Mouse (Mus musculus): ENCODE measurements around the gene Inmt. TPM values are rescaled to one million over a fixed set of nuclear protein-coding genes. Genes with fewer than 3 reads are reported as not detected.

Gene Inmt
- polyA plus RNA-seq, 1 experiment from 2014 or later = 1.2 TPM

GRCm38 (mm10) chr6:55152226-55152625 lies 22.6 kb downstream of the Inmt start:
- Histone ChIP-seq H3K4me3 (ENCODE audit: low read depth, low read length) (no peak overlapping the region), H3K4me1 (replicated peaks; ENCODE audit: control insufficient read depth, insufficient read depth, low read length) (no peaks in the 10 kb centered on the region), H3K27me3 (ENCODE audit: control insufficient read depth, insufficient read depth, low read length) (no peaks in the 10 kb centered on the region), H3K9me3 (ENCODE audit: control insufficient read depth, low read length) (no peaks in the 10 kb centered on the region), H3K4me2 (ENCODE audit: low read depth, low read length, severe bottlenecking) (no peak overlapping the region), H3K36me3 (ENCODE audit: control insufficient read depth, insufficient read depth, low read length) (no peaks in the 10 kb centered on the region), H3K9ac (ENCODE audit: low read length) (no peak overlapping the region), H3K27ac (ENCODE audit: low read depth, low read length) (no peak overlapping the region)
- no peak for DNase-seq (ENCODE audit: low spot score)
- WGBS = 93% methylated on average over 3 of the region's 3 CpGs
- ATAC-seq (replicated peaks; ENCODE audit: low FRiP score) = no peak

GRCm38 (mm10) chr6:55146138-55146537 lies 28.7 kb downstream of the Inmt start:
- 11% methylated on average over 4 of the region's 4 CpGs for WGBS
- no peak overlapping the region for H3K9ac ChIP-seq (ENCODE audit: low read length)
- ATAC-seq (replicated peaks; ENCODE audit: low FRiP score) (0 out of 2 replicates have a peak, but pooled peaks have one; percentile 15), DNase-seq (ENCODE audit: low spot score) (no peak)
- no peak overlapping the region for H3K4me3 ChIP-seq (ENCODE audit: low read depth, low read length)
- no peak overlapping the region for H3K27ac ChIP-seq (ENCODE audit: low read depth, low read length)
- H3K4me1 ChIP-seq (replicated peaks; ENCODE audit: control insufficient read depth, insufficient read depth, low read length) = no peaks in the 10 kb centered on the region
- H3K36me3 ChIP-seq (ENCODE audit: control insufficient read depth, insufficient read depth, low read length) = no peaks in the 10 kb centered on the region
- H3K9me3 ChIP-seq (ENCODE audit: control insufficient read depth, low read length) = no peaks in the 10 kb centered on the region; the same call in 1 of the 2 replicates
- no peak overlapping the region for H3K4me2 ChIP-seq (ENCODE audit: low read depth, low read length, severe bottlenecking)
- H3K27me3 ChIP-seq (ENCODE audit: control insufficient read depth, insufficient read depth, low read length) = no peaks in the 10 kb centered on the region

GRCm38 (mm10) chr6:55145285-55145684 lies 29.6 kb downstream of the Inmt start:
- ATAC-seq (replicated peaks; ENCODE audit: low FRiP score) = no peak
- H3K27me3 ChIP-seq (ENCODE audit: control insufficient read depth, insufficient read depth, low read length) = no peaks in the 10 kb centered on the region
- 85% methylated on average over 5 of the region's 5 CpGs for WGBS
- DNase-seq (ENCODE audit: low spot score) = no peak
- no peak overlapping the region for H3K9ac ChIP-seq (ENCODE audit: low read length)
- H3K9me3 ChIP-seq (ENCODE audit: control insufficient read depth, low read length) = no peaks in the 10 kb centered on the region; the same call in 1 of the 2 replicates
- no peaks in the 10 kb centered on the region for H3K36me3 ChIP-seq (ENCODE audit: control insufficient read depth, insufficient read depth, low read length)
- H3K4me3 ChIP-seq (ENCODE audit: low read depth, low read length) = no peak overlapping the region
- no peaks in the 10 kb centered on the region for H3K4me1 ChIP-seq (replicated peaks; ENCODE audit: control insufficient read depth, insufficient read depth, low read length)
- no peak overlapping the region for H3K27ac ChIP-seq (ENCODE audit: low read depth, low read length)
- no peak overlapping the region for H3K4me2 ChIP-seq (ENCODE audit: low read depth, low read length, severe bottlenecking)

GRCm38 (mm10) chr6:55138343-55138742 lies 36.5 kb downstream of the Inmt start:
- H3K27me3 ChIP-seq (ENCODE audit: control insufficient read depth, insufficient read depth, low read length) = no peaks in the 10 kb centered on the region
- no peak overlapping the region for H3K27ac ChIP-seq (ENCODE audit: low read depth, low read length)
- DNase-seq (ENCODE audit: low spot score) (no peak), ATAC-seq (replicated peaks; ENCODE audit: low FRiP score) (no peak)
- H3K4me1 ChIP-seq (replicated peaks; ENCODE audit: control insufficient read depth, insufficient read depth, low read length) = no peaks in the 10 kb centered on the region
- H3K9ac ChIP-seq (ENCODE audit: low read length) = no peak overlapping the region
- H3K4me3 ChIP-seq (ENCODE audit: low read depth, low read length) = no peak overlapping the region
- no peaks in the 10 kb centered on the region for H3K36me3 ChIP-seq (ENCODE audit: control insufficient read depth, insufficient read depth, low read length)
- H3K9me3 ChIP-seq (ENCODE audit: control insufficient read depth, low read length) = no peaks in the 10 kb centered on the region
- H3K4me2 ChIP-seq (ENCODE audit: low read depth, low read length, severe bottlenecking) = no peak overlapping the region

GRCm38 (mm10) chr6:55133425-55133824 lies 41.4 kb downstream of the Inmt start:
- H3K9ac ChIP-seq (ENCODE audit: low read length) = no peak overlapping the region
- no peak for DNase-seq (ENCODE audit: low spot score)
- H3K27me3 ChIP-seq (ENCODE audit: control insufficient read depth, insufficient read depth, low read length) = no peaks in the 10 kb centered on the region
- no peak for ATAC-seq (replicated peaks; ENCODE audit: low FRiP score)
- 52% methylated on average over 1 of the region's 1 CpGs for WGBS
- H3K9me3 ChIP-seq (ENCODE audit: control insufficient read depth, low read length) = no peaks in the 10 kb centered on the region
- H3K4me3 ChIP-seq (ENCODE audit: low read depth, low read length) = no peak overlapping the region
- no peaks in the 10 kb centered on the region for H3K36me3 ChIP-seq (ENCODE audit: control insufficient read depth, insufficient read depth, low read length)
- no peak overlapping the region for H3K27ac ChIP-seq (ENCODE audit: low read depth, low read length)
- no peaks in the 10 kb centered on the region for H3K4me1 ChIP-seq (replicated peaks; ENCODE audit: control insufficient read depth, insufficient read depth, low read length)
- H3K4me2 ChIP-seq (ENCODE audit: low read depth, low read length, severe bottlenecking) = no peak overlapping the region

- WGBS = 75% methylated on average over 10 of the region's 10 CpGs
These were observed 42.0 kb downstream of the Inmt start, which contains the start of gene Crhr2 for GRCm38 (mm10) chr6:55132794-55133193. Gene Crhr2, minus strand, starts transcription at chr6:55133016.

DNA sequence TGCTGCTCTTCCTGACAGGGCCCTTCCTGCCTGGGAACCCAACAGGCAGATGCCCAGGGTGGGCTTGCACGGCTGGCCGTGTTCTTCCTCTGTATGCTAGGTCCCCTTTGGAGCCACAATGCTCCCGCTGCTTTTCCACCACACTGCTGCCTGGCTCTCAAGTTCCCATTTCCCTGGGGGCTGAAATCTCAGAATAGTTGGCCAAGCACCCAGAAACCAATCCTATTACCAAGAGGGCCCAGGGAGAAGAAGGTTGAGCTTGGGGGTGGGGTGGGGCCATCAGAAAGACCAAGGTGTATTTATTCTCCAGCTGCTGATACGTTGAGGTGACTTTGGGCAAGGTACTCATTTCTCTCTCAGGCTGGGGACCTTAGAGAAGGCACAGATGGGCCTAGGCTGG lies 43.5 kb downstream of the Inmt start:
- Histone ChIP-seq H3K27me3 (ENCODE audit: control insufficient read depth, insufficient read depth, low read length) (no peaks in the 10 kb centered on the region), H3K36me3 (ENCODE audit: control insufficient read depth, insufficient read depth, low read length) (no peaks in the 10 kb centered on the region), H3K4me2 (ENCODE audit: low read depth, low read length, severe bottlenecking) (no peak overlapping the region), H3K9me3 (ENCODE audit: control insufficient read depth, low read length) (no peaks in the 10 kb centered on the region), H3K4me3 (ENCODE audit: low read depth, low read length) (no peak overlapping the region), H3K27ac (ENCODE audit: low read depth, low read length) (no peak overlapping the region), H3K9ac (ENCODE audit: low read length) (no peak overlapping the region), H3K4me1 (replicated peaks; ENCODE audit: control insufficient read depth, insufficient read depth, low read length) (no peaks in the 10 kb centered on the region)
- WGBS = 84% methylated on average over 4 of the region's 4 CpGs
- ATAC-seq (replicated peaks; ENCODE audit: low FRiP score) = no peak
- DNase-seq (ENCODE audit: low spot score) = no peak

More at GRCm38 (mm10) chr6:55132794-55133193, 42.0 kb downstream of the Inmt start, which contains the start of gene Crhr2:
- H3K4me2 ChIP-seq (ENCODE audit: low read depth, low read length, severe bottlenecking) = no peak within 1 kb of the TSS
- ATAC-seq (replicated peaks; ENCODE audit: low FRiP score) (no peak), DNase-seq (ENCODE audit: low spot score) (no peak)
- H3K9ac ChIP-seq (ENCODE audit: low read length) = no peak within 1 kb of the TSS
- no peaks in the 10 kb centered on the region for H3K9me3 ChIP-seq (ENCODE audit: control insufficient read depth, low read length)
- H3K27me3 ChIP-seq (ENCODE audit: control insufficient read depth, insufficient read depth, low read length) = no peaks in the 10 kb centered on the region
- no peak within 1 kb of the TSS for H3K4me3 ChIP-seq (ENCODE audit: low read depth, low read length)
- H3K27ac ChIP-seq (ENCODE audit: low read depth, low read length) = no peak within 1 kb of the TSS
- no peaks in the 10 kb centered on the region for H3K4me1 ChIP-seq (replicated peaks; ENCODE audit: control insufficient read depth, insufficient read depth, low read length)
- no peaks in the 10 kb centered on the region for H3K36me3 ChIP-seq (ENCODE audit: control insufficient read depth, insufficient read depth, low read length)

- Histone ChIP-seq H3K4me3 (ENCODE audit: low read depth, low read length) (no peak overlapping the region), H3K36me3 (ENCODE audit: control insufficient read depth, insufficient read depth, low read length) (no peaks in the 10 kb centered on the region), H3K4me2 (ENCODE audit: low read depth, low read length, severe bottlenecking) (no peak overlapping the region), H3K9me3 (ENCODE audit: control insufficient read depth, low read length) (no peaks in the 10 kb centered on the region), H3K9ac (ENCODE audit: low read length) (no peak overlapping the region), H3K27me3 (ENCODE audit: control insufficient read depth, insufficient read depth, low read length) (no peaks in the 10 kb centered on the region), H3K27ac (ENCODE audit: low read depth, low read length) (no peak overlapping the region), H3K4me1 (replicated peaks; ENCODE audit: control insufficient read depth, insufficient read depth, low read length) (no peaks in the 10 kb centered on the region)
- DNase-seq (ENCODE audit: low spot score) (no peak), ATAC-seq (replicated peaks; ENCODE audit: low FRiP score) (no peak)
- 90% methylated on average over 6 of the region's 6 CpGs for WGBS
These were observed 44.2 kb downstream of the Inmt start for GRCm38 (mm10) chr6:55130631-55131030.

GRCm38 (mm10) chr6:55128391-55128790 lies 46.5 kb downstream of the Inmt start:
- H3K27ac ChIP-seq (ENCODE audit: low read depth, low read length) = no peak overlapping the region

More at GRCm38 (mm10) chr6:55128391-55128790, 46.5 kb downstream of the Inmt start:
- Histone ChIP-seq H3K4me2 (ENCODE audit: low read depth, low read length, severe bottlenecking) (no peak overlapping the region), H3K9ac (ENCODE audit: low read length) (no peak overlapping the region), H3K36me3 (ENCODE audit: control insufficient read depth, insufficient read depth, low read length) (no peaks in the 10 kb centered on the region), H3K4me3 (ENCODE audit: low read depth, low read length) (no peak overlapping the region), H3K4me1 (replicated peaks; ENCODE audit: control insufficient read depth, insufficient read depth, low read length) (no peaks in the 10 kb centered on the region), H3K9me3 (ENCODE audit: control insufficient read depth, low read length) (no peaks in the 10 kb centered on the region), H3K27me3 (ENCODE audit: control insufficient read depth, insufficient read depth, low read length) (no peaks in the 10 kb centered on the region)
- DNase-seq (ENCODE audit: low spot score) (no peak), ATAC-seq (replicated peaks; ENCODE audit: low FRiP score) (no peak)
